Mouse (Mus musculus) Patski (cell line): ENCODE results near the gene Olfr733. TPM values are rescaled to one million over a fixed set of nuclear protein-coding genes. Genes with fewer than 3 reads are reported as not detected.

ENCODE experiments used
- ATAC-seq: fragments of 100-300 bp; one replicate; pipeline ENCODE4 v1.8.0; 2021
- CTCF ChIA-PET: fragments of 350-600 bp; sonication (Branson Sonifier 250); formaldehyde crosslinking; loops from one replicate; lab custom pipeline; 2022; ENCODE audit warnings: inconsistent platforms; lab: Charles Lee
- POLR2A ChIA-PET: fragments of 350-600 bp; sonication (Branson Sonifier 250); formaldehyde crosslinking; loops from one replicate; lab custom pipeline; 2022; ENCODE audit warnings: antibody characterized with exemption, inconsistent platforms; lab: Charles Lee
- DNase-seq: peaks from one replicate; pipeline ENCODE4 v3.0.0-alpha.2; 2011; ENCODE audit warnings: low read depth, low spot score
- H3K27me3 ChIP-seq: fragments of 371-371 bp; one replicate; pipeline ENCODE4 v1.5.1; 2021
- CTCF ChIP-seq: fragments of 100-300 bp; IDR thresholded peaks from one replicate; pipeline ENCODE4 v1.5.1; 2021
- in situ Hi-C: fragments of 300-500 bp; cut with MboI; formaldehyde crosslinking; loops from 3 replicates; pipeline ENCODE4 v1.11.1; 2018; ENCODE audit warnings: low pct_unique_long_range_greater_than_20kb, mixed read lengths
- polyA plus RNA-seq: library from polyadenylated mRNA; unstranded; gene quantifications from one replicate; pipeline ENCODE4 v1.2.3, GENCODE M21; 2021

Olfr733 gene
- polyA plus RNA-seq: not detected

GRCm38 (mm10) chr14:50301422-50301821 is at the start of gene Olfr733:
Gene Olfr733, minus strand, starts transcription at chr14:50301522.
- in situ Hi-C loops: no loop called here
- no peaks in the 10 kb centered on the region for H3K27me3 ChIP-seq
- ChIA-PET CTCF (no interaction called here), POLR2A (no interaction called here)
- TF ChIP-seq CTCF: no peak
- ATAC-seq: no peak
- DNase-seq: no peak

GRCm38 (mm10) chr14:50348796-50349195 is 47.5 kb upstream of the Olfr733 start, which contains the start of gene Olfr735:
Gene Olfr735, minus strand, starts transcription at chr14:50348872.
- no peak for TF ChIP-seq CTCF
- ChIA-PET POLR2A (no interaction called here), CTCF (no interaction called here)
- H3K27me3 ChIP-seq: no peaks in the 10 kb centered on the region
- in situ Hi-C loops: no loop called here
- DNase-seq: no peak
- ATAC-seq: no peak

- in situ Hi-C loops: no loop called here
- TF ChIP-seq CTCF: no peak
- ATAC-seq: no peak
- no peak for DNase-seq
- H3K27me3 ChIP-seq: no peaks in the 10 kb centered on the region
- ChIA-PET POLR2A (no interaction called here), CTCF (no interaction called here)
These were observed 25.3 kb upstream of the Olfr733 start, which contains the start of gene Olfr734 for GRCm38 (mm10) chr14:50326661-50327060. Gene Olfr734, minus strand, starts transcription at chr14:50326761.

- ATAC-seq (no peak), DNase-seq (no peak)
- ChIA-PET CTCF (no interaction called here), POLR2A (no interaction called here)
- TF ChIP-seq CTCF: no peak
- H3K27me3 ChIP-seq: no peaks in the 10 kb centered on the region
- in situ Hi-C loops: no loop called here
These were observed 17.2 kb downstream of the Olfr733 start, which contains the start of gene Olfr732 for GRCm38 (mm10) chr14:50284106-50284505. Gene Olfr732, minus strand, starts transcription at chr14:50284206.

Other genes starting within 250 kb of the Olfr733 start
- gene Olfr726, start 210.6 kb downstream of the Olfr733 start, polyA plus RNA-seq: not detected
- not detected for gene Olfr727, start 178.3 kb downstream of the Olfr733 start, polyA plus RNA-seq
- not detected for gene Olfr728, start 158.8 kb downstream of the Olfr733 start, polyA plus RNA-seq
- not detected for gene Olfr729, start 148.6 kb downstream of the Olfr733 start, polyA plus RNA-seq
- gene Olfr730, start 113.3 kb downstream of the Olfr733 start, polyA plus RNA-seq: not detected
- not detected for gene Olfr731, start 59.7 kb downstream of the Olfr733 start, polyA plus RNA-seq
- not detected for gene Olfr732, start 17.3 kb downstream of the Olfr733 start, polyA plus RNA-seq
- not detected for gene Olfr734, start 25.2 kb upstream of the Olfr733 start, polyA plus RNA-seq
- not detected for gene Olfr735, start 47.4 kb upstream of the Olfr733 start, polyA plus RNA-seq
- gene Tlr11, start 56.4 kb upstream of the Olfr733 start, polyA plus RNA-seq: not detected
- gene Olfr736, start 79.6 kb upstream of the Olfr733 start, polyA plus RNA-seq: not detected
- gene Olfr738, start 106.0 kb upstream of the Olfr733 start, polyA plus RNA-seq: not detected
- gene Olfr739, start 117.1 kb upstream of the Olfr733 start, polyA plus RNA-seq: not detected
- not detected for gene Olfr740, start 144.0 kb upstream of the Olfr733 start, polyA plus RNA-seq
- not detected for gene Olfr741, start 171.2 kb upstream of the Olfr733 start, polyA plus RNA-seq
- gene Olfr742, start 202.1 kb upstream of the Olfr733 start, polyA plus RNA-seq: not detected
- not detected for gene Olfr743, start 220.3 kb upstream of the Olfr733 start, polyA plus RNA-seq